Mouse (Mus musculus) liver, adult 2 months (tissue): ENCODE measurements around the gene Abhd17c. TPM values are rescaled to one million over a fixed set of nuclear protein-coding genes. Genes with fewer than 3 reads are reported as not detected.

ENCODE experiments used
- DNase-seq: peaks from one replicate; pipeline ENCODE4 v3.0.0-alpha.2; 2011; ENCODE audit warnings: low read depth, low spot score; ENCODE audit errors: extremely low read depth
- H3K27ac ChIP-seq: fragments of 200-500 bp; replicated peaks from 2 replicates; pipeline ENCODE4 v1.5.1; 2012; ENCODE audit warnings: low read depth, mild to moderate bottlenecking, control low read depth, inconsistent platforms, low read length; ENCODE audit not compliant: insufficient read depth
- H3K27me3 ChIP-seq: fragments of 200-500 bp; 2 replicates; pipeline ENCODE4 v1.6.1; 2012; ENCODE audit warnings: mild to moderate bottlenecking, moderate library complexity, low read length, inconsistent platforms; ENCODE audit not compliant: control insufficient read depth, insufficient read depth
- H3K36me3 ChIP-seq: fragments of 200-500 bp; 2 replicates; pipeline ENCODE4 v1.6.1; 2012; ENCODE audit warnings: low read length, inconsistent platforms; ENCODE audit not compliant: control insufficient read depth, insufficient read depth
- H3K4me1 ChIP-seq: fragments of 200-500 bp; 2 replicates; pipeline ENCODE4 v1.6.1; 2011; ENCODE audit warnings: low read length; ENCODE audit not compliant: control insufficient read depth, insufficient read depth
- H3K4me3 ChIP-seq: fragments of 200-500 bp; 2 replicates; pipeline ENCODE4 v1.5.1; 2011; ENCODE audit warnings: low read depth, mild to moderate bottlenecking, control low read depth, low read length, moderate library complexity; ENCODE audit not compliant: insufficient read depth
- H3K79me2 ChIP-seq: fragments of 200-500 bp; 2 replicates; pipeline ENCODE4 v1.6.1; 2012; ENCODE audit warnings: inconsistent platforms, mild to moderate bottlenecking, low read length, moderate library complexity; ENCODE audit not compliant: control insufficient read depth, insufficient read depth
- H3K9ac ChIP-seq: fragments of 200-500 bp; 2 replicates; pipeline ENCODE4 v1.6.1; 2012; ENCODE audit warnings: low read depth, mild to moderate bottlenecking, control low read depth, inconsistent platforms, low read length
- CTCF ChIP-seq: fragments of 200-500 bp; IDR thresholded peaks from 2 replicates; pipeline ENCODE4 v1.5.1; 2011; ENCODE audit warnings: low read depth, low read length, control low read depth
- POLR2A ChIP-seq: fragments of 200-500 bp; IDR thresholded peaks from 2 replicates; pipeline ENCODE4 v1.6.1; 2011; ENCODE audit warnings: low read length, control low read depth; ENCODE audit not compliant: insufficient read depth; ENCODE audit errors: extremely low read depth
- WGBS: fragments of 180-500 bp; shearing (Covaris S2); methylation state at CpG from one replicate; pipeline ENCODE4 v1.1.7; 2018; 5-methylcytosine and 5-hydroxymethylcytosine counted together
- polyA plus RNA-seq: library from polyadenylated mRNA; depleted of rRNA; stranded (reverse); fragments of >200 nt; gene quantifications from 2 replicates; pipeline ENCODE4 v1.2.3, GENCODE M21; 2012; rRNA removed
- total RNA-seq: library from RNA; depleted of rRNA; stranded (reverse); fragments of >200 nt; gene quantifications from 2 replicates; pipeline ENCODE4 v1.2.3, GENCODE M21; 2014; rRNA removed

Abhd17c gene
- total RNA-seq (32.4 and 49.3 TPM in 2 replicates), polyA plus RNA-seq (102 and 104 TPM in 2 replicates)

DNA sequence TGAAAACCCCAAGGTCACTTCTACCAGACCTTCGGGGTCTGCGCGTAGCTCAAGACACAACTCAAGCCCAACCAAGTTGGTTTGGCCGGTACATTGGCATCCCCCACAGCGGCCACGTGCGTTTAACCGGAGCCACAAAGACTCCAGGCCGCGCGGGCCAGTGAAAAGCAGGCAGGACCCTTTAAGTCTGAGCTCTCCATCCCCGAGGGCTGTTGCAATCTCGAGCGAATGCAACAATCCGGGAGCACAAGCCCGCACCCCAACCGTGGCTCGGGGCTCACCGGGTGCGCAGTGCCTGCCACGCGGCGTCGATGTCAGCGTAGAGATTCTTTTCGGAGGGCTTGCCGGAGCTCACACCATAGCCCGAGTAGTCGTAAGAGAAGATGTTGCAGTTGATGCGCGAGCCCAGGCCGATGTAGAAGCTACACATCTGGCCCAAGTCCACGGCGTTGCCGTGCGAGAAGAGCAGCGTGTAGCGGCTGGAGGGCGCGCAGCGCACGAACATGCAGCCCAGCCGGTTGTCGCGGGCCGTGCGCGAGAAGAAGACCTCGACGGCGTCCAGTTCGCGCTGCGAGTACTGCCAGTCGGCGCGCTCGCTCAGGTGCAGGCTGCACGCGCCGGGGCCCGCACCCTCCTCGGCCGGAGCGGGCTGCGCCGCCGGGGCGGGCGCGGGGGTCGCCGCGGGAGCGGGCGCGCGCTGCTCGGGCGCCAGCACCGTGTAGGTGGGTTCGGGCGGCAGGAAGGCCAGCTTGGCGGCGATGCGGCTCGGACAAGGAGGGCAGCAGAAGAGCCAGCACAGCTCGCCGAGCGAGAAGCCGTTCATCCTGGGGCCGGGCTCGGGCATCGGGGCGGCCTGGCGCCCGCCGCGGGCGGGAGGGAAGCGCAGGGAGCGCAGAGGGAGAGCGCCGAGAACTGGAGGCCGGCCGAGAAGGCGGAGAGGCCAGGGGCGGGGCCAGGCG is at the start of gene Abhd17c:
Abhd17c (minus strand) TSS at position 893 of the 959 bp plus-strand sequence.
- no peak for DNase-seq
- Histone ChIP-seq H3K4me3 (peak within 1 kb of the TSS; percentile 71), H3K79me2 (peaks cover 41% of the 10 kb centered on the region), H3K4me1 (peaks cover 19% of the 10 kb centered on the region), H3K9ac (peak within 1 kb of the TSS; percentile 98), H3K36me3 (peaks cover 5% of the 10 kb centered on the region; the same call in 1 of the 2 replicates), H3K27ac (peak within 1 kb of the TSS; percentile 90), H3K27me3 (no peaks in the 10 kb centered on the region)
- WGBS = under 1% methylated on average over 108 of the region's 109 CpGs
- TF ChIP-seq CTCF = no peak
- 0 out of 2 replicates have a peak, but pooled peaks have one; percentile 50 for TF ChIP-seq POLR2A

DNA sequence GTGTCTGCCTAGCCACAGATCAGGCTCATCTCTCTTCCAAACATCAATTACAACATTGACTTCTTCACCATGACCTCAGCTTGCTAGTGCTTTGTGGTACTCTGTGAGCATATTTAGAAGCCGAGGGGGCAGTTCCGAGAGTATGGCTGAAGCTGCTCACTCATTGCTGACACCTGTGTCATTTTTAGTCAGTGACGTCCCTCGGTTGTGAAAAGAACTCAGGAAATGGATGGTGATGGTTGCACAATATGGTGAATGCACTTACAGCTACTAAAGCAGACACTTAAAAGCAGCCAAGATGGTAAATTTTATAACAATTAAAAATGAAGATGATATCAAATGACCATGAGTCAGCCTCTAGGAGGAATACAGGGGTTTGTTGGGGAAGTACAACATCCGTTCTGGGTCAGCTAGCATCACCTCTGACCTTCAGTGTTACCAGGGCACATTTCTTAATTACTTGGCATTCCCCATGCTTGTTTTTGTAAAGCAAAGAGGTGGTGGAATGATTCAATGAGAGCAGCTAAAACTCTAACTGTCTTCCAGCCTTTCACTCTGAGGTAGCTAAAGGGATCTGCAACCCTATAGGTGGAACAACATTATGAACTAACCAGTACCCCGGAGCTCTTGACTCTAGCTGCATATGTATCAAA is 45.6 kb upstream of the Abhd17c start:
- peak; percentile 93 for DNase-seq
- WGBS = 49% methylated on average over 6 of the region's 6 CpGs
- TF ChIP-seq CTCF (no peak), POLR2A (no peak)

DNA sequence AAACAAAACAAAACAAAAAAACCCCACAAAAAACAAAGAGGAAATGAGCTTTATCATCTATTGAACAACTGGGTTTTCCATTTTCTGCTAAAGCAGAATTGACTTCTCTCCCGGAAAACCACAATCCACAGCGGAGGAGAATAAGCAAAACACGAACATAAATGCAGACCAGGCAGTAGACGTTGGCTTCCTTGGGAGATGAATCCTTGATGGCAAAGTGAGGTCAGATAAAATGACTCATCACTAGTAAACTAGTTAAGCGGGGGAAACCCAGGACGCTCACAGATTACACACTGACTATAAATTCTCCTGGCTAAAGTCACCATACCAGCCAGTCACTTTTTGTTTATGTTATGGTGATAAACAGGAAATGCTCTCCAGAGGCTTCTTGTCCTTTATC is 44.5 kb upstream of the Abhd17c start:
- 79% methylated on average over 6 of the region's 6 CpGs for whole genome bisulfite sequencing
- no peak for TF ChIP-seq CTCF
- TF ChIP-seq POLR2A = no peak

More for the DNA sequence above, 45.6 kb upstream of the Abhd17c start:
- Histone ChIP-seq H3K4me3 (no peak overlapping the region), H3K36me3 (no peaks in the 10 kb centered on the region), H3K27me3 (no peaks in the 10 kb centered on the region), H3K4me1 (peaks cover 19% of the 10 kb centered on the region), H3K79me2 (no peaks in the 10 kb centered on the region), H3K27ac (0 out of 2 replicates have a peak overlapping the region, but pooled peaks have one; percentile 19), H3K9ac (no peak overlapping the region)

DNA sequence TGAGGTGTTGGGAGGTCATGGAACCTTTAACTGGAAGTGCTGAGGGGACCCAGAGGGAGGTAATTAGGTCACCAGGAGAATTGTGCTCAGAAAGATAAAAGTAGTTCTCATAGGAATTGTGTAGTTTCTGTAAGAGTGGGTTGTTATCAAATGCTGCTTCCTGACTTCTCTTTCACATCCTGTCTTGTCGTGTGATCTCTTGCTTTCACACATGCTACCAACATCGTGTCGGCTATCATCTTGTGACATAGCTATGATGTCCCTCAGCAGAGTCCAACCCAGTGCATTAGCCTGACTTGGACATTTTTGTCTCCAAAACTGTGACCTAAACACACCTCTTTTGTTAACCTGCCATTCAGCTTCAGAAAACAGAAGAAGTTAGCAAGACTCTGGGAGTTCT is 40.6 kb upstream of the Abhd17c start:
- WGBS = 65% methylated on average over 3 of the region's 3 CpGs
- TF ChIP-seq POLR2A (no peak), CTCF (no peak)
- no peak overlapping the region for H3K27ac ChIP-seq

More for the DNA sequence above, 44.5 kb upstream of the Abhd17c start:
- no peak overlapping the region for H3K4me3 ChIP-seq
- H3K27me3 ChIP-seq = no peaks in the 10 kb centered on the region
- H3K36me3 ChIP-seq = no peaks in the 10 kb centered on the region
- H3K9ac ChIP-seq = no peak overlapping the region
- H3K4me1 ChIP-seq = peaks cover 17% of the 10 kb centered on the region
- no peak for DNase-seq
- H3K27ac ChIP-seq = no peak overlapping the region
- no peaks in the 10 kb centered on the region for H3K79me2 ChIP-seq

DNA sequence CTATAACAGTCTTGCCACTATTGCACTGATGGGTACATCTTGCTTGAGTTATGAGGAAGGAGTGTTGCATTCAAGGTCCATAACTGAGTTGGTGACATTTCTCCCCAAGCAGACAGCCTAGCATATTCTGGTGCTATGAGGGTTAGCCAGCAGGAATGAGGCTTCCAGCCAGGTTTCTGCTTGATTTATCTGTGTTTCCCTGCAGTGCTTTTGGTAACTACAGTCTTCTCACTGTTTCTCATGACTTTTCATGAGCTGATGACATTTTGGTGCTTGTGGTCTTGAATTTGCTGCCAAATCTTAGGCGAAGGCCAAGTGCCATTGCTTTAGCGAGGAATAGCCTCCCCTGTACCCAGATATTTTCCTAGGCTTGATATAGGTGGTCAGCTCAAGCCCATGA is 39.8 kb upstream of the Abhd17c start:
- H3K9ac ChIP-seq = no peak overlapping the region
- no peaks in the 10 kb centered on the region for H3K27me3 ChIP-seq
- H3K4me1 ChIP-seq = peaks cover 5% of the 10 kb centered on the region
- H3K36me3 ChIP-seq = no peaks in the 10 kb centered on the region
- no peak for TF ChIP-seq CTCF
- no peak for TF ChIP-seq POLR2A
- no peaks in the 10 kb centered on the region for H3K79me2 ChIP-seq
- WGBS = 95% methylated on average over 2 of the region's 2 CpGs
- H3K27ac ChIP-seq = no peak overlapping the region
- no peak overlapping the region for H3K4me3 ChIP-seq
- DNase-seq = no peak

More for the DNA sequence above, 40.6 kb upstream of the Abhd17c start:
- no peak overlapping the region for H3K9ac ChIP-seq
- H3K4me3 ChIP-seq = no peak overlapping the region
- no peaks in the 10 kb centered on the region for H3K36me3 ChIP-seq
- no peaks in the 10 kb centered on the region for H3K79me2 ChIP-seq
- H3K27me3 ChIP-seq = no peaks in the 10 kb centered on the region
- H3K4me1 ChIP-seq = peaks cover 11% of the 10 kb centered on the region
- DNase-seq = no peak

DNA sequence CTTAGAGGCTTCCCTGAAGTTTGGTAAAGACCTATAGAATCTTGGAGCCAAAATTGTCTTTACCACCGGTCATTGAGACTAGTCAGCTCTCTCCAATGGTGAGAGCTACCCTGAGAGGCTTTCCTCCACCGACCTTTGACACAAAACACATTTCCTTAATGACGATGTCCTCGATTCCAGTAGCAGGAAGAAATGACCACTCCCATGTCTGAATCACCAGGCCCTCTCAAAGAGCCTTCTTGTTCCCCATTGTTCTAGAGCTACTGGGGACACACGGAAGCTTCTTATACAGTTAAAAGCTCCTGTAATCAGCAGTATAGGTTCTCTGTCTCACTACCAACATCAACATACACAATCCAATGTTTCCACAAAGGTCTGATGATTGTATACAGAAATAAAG is 36.5 kb upstream of the Abhd17c start:
- TF ChIP-seq CTCF = no peak
- TF ChIP-seq POLR2A = no peak
- no peak overlapping the region for H3K4me3 ChIP-seq
- no peak overlapping the region for H3K9ac ChIP-seq
- no peaks in the 10 kb centered on the region for H3K4me1 ChIP-seq
- no peak overlapping the region for H3K27ac ChIP-seq
- H3K27me3 ChIP-seq = no peaks in the 10 kb centered on the region
- WGBS = 75% methylated on average over 5 of the region's 5 CpGs
- no peaks in the 10 kb centered on the region for H3K79me2 ChIP-seq
- H3K36me3 ChIP-seq = no peaks in the 10 kb centered on the region
- DNase-seq = no peak
